Mouse (Mus musculus) heart, postnatal 0 days (tissue): Measurements from ENCODE around the gene Egfl8. TPM values are rescaled to one million over a fixed set of nuclear protein-coding genes. Genes with fewer than 3 reads are reported as not detected.

Experiments
- ATAC-seq: fragments of 200-750 bp; cut with Nextera tagmentation; 2 replicates; pipeline ENCODE4 v1.8.0; 2017; ENCODE audit warnings: low read depth, moderate number of reproducible peaks, moderate library complexity; ENCODE audit not compliant: insufficient read depth
- DNase-seq: peaks from one replicate; pipeline ENCODE4 v3.0.0-alpha.2; 2016; ENCODE audit warnings: low spot score
- H3K27ac ChIP-seq: fragments of 300-500 bp; sonication (generic); 2 replicates; pipeline ENCODE4 v1.5.1; 2014; ENCODE audit warnings: low read depth, mild to moderate bottlenecking
- H3K27me3 ChIP-seq: fragments of 300-500 bp; sonication (generic); 2 replicates; pipeline ENCODE4 v1.6.1; 2014; ENCODE audit warnings: low read length, mixed read lengths; ENCODE audit not compliant: control insufficient read depth, insufficient read depth
- H3K36me3 ChIP-seq: fragments of 300-500 bp; sonication (generic); replicated peaks from 2 replicates; pipeline ENCODE4 v1.6.1; 2014; ENCODE audit warnings: low read length, mixed read lengths; ENCODE audit not compliant: control insufficient read depth, insufficient read depth
- H3K4me1 ChIP-seq: fragments of 300-500 bp; sonication (generic); 2 replicates; pipeline ENCODE4 v1.6.1; 2014; ENCODE audit warnings: antibody characterized with exemption; ENCODE audit not compliant: control insufficient read depth, insufficient read depth
- H3K4me2 ChIP-seq: fragments of 300-500 bp; sonication (generic); 2 replicates; pipeline ENCODE4 v1.6.1; 2014; ENCODE audit warnings: low read depth, mild to moderate bottlenecking, low read length, moderate library complexity
- H3K4me3 ChIP-seq: fragments of 300-500 bp; sonication (generic); 2 replicates; pipeline ENCODE4 v1.5.1; 2014; ENCODE audit warnings: low read depth, low read length
- H3K9ac ChIP-seq: fragments of 300-500 bp; sonication (generic); replicated peaks from 2 replicates; pipeline ENCODE4 v1.6.1; 2014; ENCODE audit warnings: low read depth, low read length, mixed read lengths
- H3K9me3 ChIP-seq: fragments of 300-500 bp; sonication (generic); replicated peaks from 2 replicates; pipeline ENCODE4 v1.6.1; 2016; ENCODE audit warnings: low read length; ENCODE audit not compliant: control insufficient read depth
- CTCF ChIP-seq: IDR thresholded peaks from 2 replicates; pipeline ENCODE4 v1.5.1; 2016; ENCODE audit warnings: antibody characterized with exemption, control low read depth, low read depth
- EP300 ChIP-seq: IDR thresholded peaks from 2 replicates; pipeline ENCODE4 v1.6.1; 2016; ENCODE audit warnings: antibody characterized with exemption, low read depth
- WGBS: fragments of 180-500 bp; shearing (Covaris S2); extraction: QIAGEN DNeasy Blood & Tissue Kit; methylation state at CpG from one replicate; pipeline ENCODE4 v1.1.7; 2014; 5-methylcytosine and 5-hydroxymethylcytosine counted together
- polyA plus RNA-seq: library from polyadenylated mRNA; unstranded; fragments of >200 nt; fragmentation: Nextera tagmentation; extraction: Ambion mirVana; gene quantifications from 2 replicates; pipeline ENCODE4 v1.2.1, GENCODE M21; 2015
- total RNA-seq: library from RNA; depleted of rRNA; stranded (reverse); fragments of >200 nt; gene quantifications from 2 replicates; pipeline ENCODE4 v1.2.3, GENCODE M21; 2014; ENCODE audit warnings: low replicate concordance

Egfl8 gene
- total and polyA plus RNA-seq, 2 experiments from 2014 or later: 0.15 to 0.97 TPM

GRCm38 (mm10) chr17:34572361-34572760, 43.4 kb downstream of the Egfl8 start:
- Histone ChIP-seq H3K9me3 (no peaks in the 10 kb centered on the region), H3K27ac (no peak overlapping the region), H3K9ac (no peak overlapping the region), H3K4me3 (no peak overlapping the region), H3K27me3 (no peaks in the 10 kb centered on the region), H3K4me2 (no peak overlapping the region), H3K4me1 (no peaks in the 10 kb centered on the region), H3K36me3 (0 out of 2 replicates have a peak, but pooled peaks cover 2% of the 10 kb centered on the region)
- ATAC-seq (no peak), DNase-seq (no peak)
- 24% methylated on average over 15 of the region's 15 CpGs for WGBS
- TF ChIP-seq CTCF (no peak), EP300 (no peak)

DNA sequence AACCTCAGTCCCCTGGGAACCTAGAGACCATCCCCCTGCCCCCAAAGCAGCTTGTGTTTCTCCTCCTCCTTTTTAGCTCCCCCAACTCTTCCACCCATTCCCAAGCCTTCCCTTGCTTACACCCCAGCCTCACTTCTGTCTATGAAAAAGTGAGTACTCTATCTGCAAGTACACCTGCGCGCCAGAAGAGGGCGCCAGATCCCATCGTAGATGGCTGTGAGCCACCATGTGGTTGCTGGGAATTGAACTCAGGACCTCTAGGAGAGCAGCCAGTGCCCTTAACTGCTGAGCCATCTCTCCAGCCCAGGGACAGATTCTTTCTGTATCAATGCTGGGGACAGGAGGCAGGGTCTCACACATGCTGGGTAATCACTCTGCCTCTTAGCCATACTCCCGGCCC, 43.9 kb downstream of the Egfl8 start:
- Histone ChIP-seq H3K9ac (no peak overlapping the region), H3K27ac (no peak overlapping the region), H3K27me3 (no peaks in the 10 kb centered on the region), H3K4me1 (no peaks in the 10 kb centered on the region), H3K4me3 (no peak overlapping the region), H3K4me2 (no peak overlapping the region), H3K9me3 (no peaks in the 10 kb centered on the region), H3K36me3 (no peaks in the 10 kb centered on the region)
- ATAC-seq (no peak), DNase-seq (no peak)
- WGBS: 21% methylated on average over 5 of the region's 5 CpGs
- no peak for TF ChIP-seq EP300
- TF ChIP-seq CTCF: peak; percentile 40

DNA sequence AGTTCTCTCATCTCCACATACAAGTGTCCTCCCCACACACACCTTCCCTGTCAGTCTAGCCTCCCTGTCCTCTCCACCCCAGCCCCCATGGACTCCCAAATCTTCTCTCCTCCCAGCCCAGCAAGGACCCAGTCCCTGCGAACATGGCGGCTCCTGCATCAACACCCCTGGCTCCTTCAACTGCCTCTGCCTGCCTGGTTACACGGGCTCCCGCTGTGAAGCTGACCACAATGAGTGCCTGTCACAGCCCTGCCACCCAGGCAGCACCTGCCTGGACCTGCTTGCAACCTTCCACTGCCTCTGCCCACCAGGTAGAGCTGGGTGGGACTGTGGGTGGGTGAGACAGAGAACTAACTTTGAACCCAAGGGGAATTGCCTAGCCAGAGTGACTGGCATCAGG, 45.9 kb downstream of the Egfl8 start:
- ATAC-seq: no peak
- Histone ChIP-seq H3K9ac (no peak overlapping the region), H3K36me3 (no peaks in the 10 kb centered on the region), H3K4me2 (no peak overlapping the region), H3K9me3 (no peaks in the 10 kb centered on the region), H3K4me3 (no peak overlapping the region), H3K27ac (no peak overlapping the region), H3K27me3 (no peaks in the 10 kb centered on the region; the same call in 1 of the 2 replicates), H3K4me1 (no peaks in the 10 kb centered on the region)
- no peak for TF ChIP-seq EP300
- TF ChIP-seq CTCF: no peak
- WGBS: 70% methylated on average over 4 of the region's 4 CpGs
- no peak for DNase-seq

GRCm38 (mm10) chr17:34568421-34568820, 47.4 kb downstream of the Egfl8 start:
- Histone ChIP-seq H3K4me1 (peaks cover 5% of the 10 kb centered on the region; the same call in 1 of the 2 replicates), H3K27ac (no peak overlapping the region), H3K4me2 (no peak overlapping the region), H3K4me3 (no peak overlapping the region), H3K9me3 (no peaks in the 10 kb centered on the region), H3K36me3 (no peaks in the 10 kb centered on the region), H3K9ac (no peak overlapping the region), H3K27me3 (no peaks in the 10 kb centered on the region; the same call in 1 of the 2 replicates)
- no peak for DNase-seq
- ATAC-seq: no peak
- TF ChIP-seq CTCF (no peak), EP300 (no peak)
- 78% methylated on average over 13 of the region's 13 CpGs for WGBS

DNA sequence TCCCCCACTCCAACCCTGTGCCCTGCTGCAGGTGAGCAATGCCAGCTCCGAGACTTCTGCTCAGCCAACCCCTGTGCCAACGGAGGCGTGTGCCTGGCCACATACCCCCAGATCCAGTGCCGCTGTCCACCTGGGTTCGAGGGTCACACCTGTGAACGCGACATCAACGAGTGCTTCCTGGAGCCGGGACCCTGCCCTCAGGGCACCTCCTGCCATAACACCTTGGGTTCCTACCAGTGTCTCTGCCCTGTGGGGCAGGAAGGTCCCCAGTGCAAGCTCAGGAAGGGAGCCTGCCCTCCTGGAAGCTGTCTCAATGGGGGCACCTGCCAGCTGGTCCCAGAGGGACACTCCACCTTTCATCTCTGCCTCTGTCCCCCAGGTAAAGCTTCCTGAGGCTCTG, 48.5 kb downstream of the Egfl8 start:
- H3K4me3 ChIP-seq: no peak overlapping the region

DNA sequence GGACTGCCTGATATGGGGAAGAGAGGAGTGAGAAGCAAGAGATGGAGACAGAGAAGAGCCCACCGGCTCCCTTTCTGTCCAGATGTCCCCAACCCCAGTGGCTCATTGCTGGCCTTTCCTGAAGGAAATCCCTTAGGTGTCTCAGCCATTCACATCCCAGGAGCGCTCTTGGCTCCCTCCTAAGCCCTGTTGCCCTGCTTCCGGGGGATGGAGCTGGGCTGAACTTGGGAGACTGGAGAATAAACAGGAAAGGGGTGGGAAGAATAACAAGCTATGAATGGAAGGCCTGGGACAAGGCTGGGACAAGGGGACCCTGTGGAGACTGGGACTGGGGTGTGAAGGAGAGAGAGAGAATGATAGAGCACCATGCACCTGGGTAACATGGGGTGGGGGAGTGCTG, 51.0 kb downstream of the Egfl8 start:
- ATAC-seq: peak; percentile 67
- Histone ChIP-seq H3K4me3 (peak overlapping the region; percentile 40), H3K9ac (peak overlapping the region; percentile 34; the same call in 1 of the 2 replicates), H3K27ac (peak overlapping the region; percentile 93), H3K4me2 (peak overlapping the region; percentile 58), H3K36me3 (no peaks in the 10 kb centered on the region), H3K4me1 (peaks cover 5% of the 10 kb centered on the region; the same call in 1 of the 2 replicates), H3K27me3 (no peaks in the 10 kb centered on the region; the same call in 1 of the 2 replicates), H3K9me3 (no peaks in the 10 kb centered on the region)
- DNase-seq: peak; percentile 78
- 21% methylated on average over 3 of the region's 3 CpGs for WGBS
- no peak for TF ChIP-seq CTCF
- peak; percentile 56; the same call in 1 of the 2 replicates for TF ChIP-seq EP300

More for the DNA sequence above, 48.5 kb downstream of the Egfl8 start:
- ATAC-seq: no peak
- no peak overlapping the region for H3K27ac ChIP-seq
- WGBS: 46% methylated on average over 9 of the region's 9 CpGs
- no peak overlapping the region for H3K9ac ChIP-seq
- peaks cover 5% of the 10 kb centered on the region; the same call in 1 of the 2 replicates for H3K4me1 ChIP-seq
- no peaks in the 10 kb centered on the region for H3K9me3 ChIP-seq
- H3K36me3 ChIP-seq: no peaks in the 10 kb centered on the region
- no peak for TF ChIP-seq EP300
- no peak for TF ChIP-seq CTCF
- no peak overlapping the region for H3K4me2 ChIP-seq
- DNase-seq: no peak
- no peaks in the 10 kb centered on the region; the same call in 1 of the 2 replicates for H3K27me3 ChIP-seq
